Mouse (Mus musculus) right cerebral cortex, postnatal 14 days (tissue): Measurements from ENCODE around the gene Serpina1b.
"Not testable (repeated sequence)": the region's sequence is repeated elsewhere in the genome, so short reads cannot be mapped to it uniquely, and the experiment has no call there.

Source experiments
- DNase-seq: peaks from one replicate; pipeline ENCODE4 v3.0.0; 2022

The Serpina1b gene

DNA sequence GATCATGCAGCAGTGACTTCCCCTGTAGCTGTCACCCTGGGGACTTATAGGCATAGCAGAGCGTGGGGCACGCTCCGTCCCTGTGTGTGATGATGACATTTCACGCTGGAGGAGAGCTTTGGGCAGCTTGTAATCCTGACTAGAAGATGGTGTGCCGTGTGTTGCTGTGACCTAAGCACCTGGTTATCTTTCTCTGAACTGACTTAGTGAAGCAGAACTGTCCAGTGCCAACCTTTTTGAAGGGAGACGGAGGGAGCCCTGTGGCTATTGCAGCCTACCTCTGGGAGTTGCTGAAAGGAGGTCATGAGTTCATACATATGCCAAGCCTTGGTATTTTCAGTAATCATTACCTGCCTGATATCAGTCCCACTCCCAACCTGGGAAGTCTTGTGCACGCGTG lies 134.7 kb downstream of the Serpina1b start, which contains the start of gene Serpina1f:
Serpina1f (minus strand) TSS at position 101 of the 400 bp plus-strand sequence.
- no peak for DNase-seq

DNA sequence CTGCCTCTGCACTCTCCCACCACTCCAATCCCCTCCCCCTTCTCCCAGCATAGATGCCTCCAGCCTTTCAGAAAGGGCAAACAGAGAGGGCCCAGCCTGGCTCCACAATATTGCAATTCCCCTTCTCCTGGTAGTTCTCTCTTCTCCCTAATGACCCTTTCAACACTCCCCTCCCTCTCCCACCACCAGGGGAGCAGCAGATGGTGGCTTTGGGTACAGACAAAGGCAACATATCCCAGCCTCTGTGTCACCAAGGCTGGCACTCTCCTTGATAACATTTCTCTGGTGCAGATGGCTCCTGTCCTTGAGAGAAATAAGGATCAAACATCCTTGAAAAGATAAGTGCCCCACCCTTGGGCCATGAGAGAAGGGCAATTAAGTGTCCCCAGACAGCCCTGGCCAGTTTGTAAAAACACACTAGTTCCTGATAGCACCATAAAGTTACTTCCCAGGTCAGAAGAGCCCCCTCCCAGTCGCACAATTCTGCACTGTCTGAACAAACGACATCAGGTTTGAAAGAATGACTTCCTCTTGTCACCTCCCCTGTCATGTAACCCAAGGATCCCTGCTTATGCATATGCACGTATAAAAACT lies 141.9 kb downstream of the Serpina1b start:
- no peak for DNase-seq

DNA sequence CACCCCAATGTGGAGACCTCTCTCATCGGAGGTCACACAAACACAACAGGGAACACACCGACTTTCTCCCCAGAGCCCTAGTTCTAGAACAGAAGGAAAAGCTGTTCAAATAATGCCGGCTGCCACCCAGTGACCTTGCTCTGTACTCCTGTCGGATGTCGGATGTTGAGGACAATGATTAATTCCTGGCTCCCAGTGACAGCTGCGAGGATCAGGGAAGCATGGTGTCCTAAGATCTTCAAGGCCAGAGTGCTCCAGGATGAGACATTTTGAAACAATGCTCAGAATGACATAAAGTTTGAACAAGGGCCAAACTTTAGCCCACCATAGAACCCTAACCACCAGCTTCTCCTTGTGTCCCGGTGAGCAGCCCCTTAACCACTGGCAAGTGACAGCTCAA lies 143.2 kb downstream of the Serpina1b start:
- DNase-seq: no peak

DNA sequence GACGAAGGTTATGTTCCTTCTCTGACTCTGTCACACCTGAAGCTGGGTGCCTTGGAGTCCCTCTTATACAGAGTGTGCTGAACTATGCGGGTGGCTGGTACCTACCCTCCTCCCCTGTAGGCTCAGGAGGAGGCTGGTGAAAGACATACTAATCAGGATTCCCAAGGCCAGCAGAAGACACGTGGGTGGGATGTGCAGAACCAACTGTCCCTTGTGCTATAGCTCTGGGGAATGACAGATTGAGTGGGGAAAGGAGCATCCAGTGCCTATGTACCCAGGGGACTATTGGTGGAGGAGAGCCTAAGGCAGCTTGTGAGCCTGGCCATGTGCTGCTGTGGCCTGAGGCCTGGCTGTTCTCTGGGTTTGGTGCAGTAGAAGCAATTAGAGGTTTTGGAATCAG lies 144.1 kb downstream of the Serpina1b start:
- no peak for DNase-seq

DNA sequence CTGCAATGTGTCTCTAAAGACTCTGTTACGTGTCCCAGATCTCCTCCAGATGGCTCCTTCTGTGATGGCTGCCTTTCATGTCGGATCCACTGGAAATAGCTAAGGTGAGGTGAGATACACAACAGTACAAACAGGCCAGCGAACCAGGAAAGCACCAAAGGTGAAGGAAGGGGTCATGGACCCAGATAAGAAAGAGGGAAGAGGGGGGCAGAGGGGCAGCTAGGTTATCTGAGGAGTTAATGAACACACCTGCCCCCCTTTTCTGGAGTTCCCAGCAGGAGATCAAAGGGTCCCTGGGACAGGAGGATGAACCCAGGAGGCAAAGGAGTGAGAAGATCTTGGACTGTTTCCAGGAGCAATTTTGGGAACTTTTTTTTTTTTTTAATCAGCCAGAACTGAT lies 144.8 kb downstream of the Serpina1b start:
- no peak for DNase-seq

DNA sequence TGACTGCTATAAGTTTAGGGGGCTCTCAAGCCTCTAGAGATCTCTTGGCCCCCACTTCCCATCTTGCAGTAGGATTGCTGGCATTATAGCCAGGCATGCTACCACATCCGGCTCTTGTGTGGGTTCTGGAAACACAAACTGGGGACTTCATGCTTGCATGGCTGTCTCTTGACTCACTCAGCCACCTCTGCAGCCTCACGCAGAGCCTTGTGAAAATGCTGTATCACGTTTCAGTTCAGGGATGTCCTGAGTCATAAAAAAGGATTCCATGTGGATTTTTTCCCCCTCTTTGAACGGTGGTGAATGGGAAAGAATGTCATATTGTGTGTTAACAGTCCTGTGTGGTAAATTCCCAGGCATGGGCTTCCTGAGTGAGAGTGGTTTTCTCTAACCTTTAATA lies 146.4 kb downstream of the Serpina1b start:
- DNase-seq: no peak

DNA sequence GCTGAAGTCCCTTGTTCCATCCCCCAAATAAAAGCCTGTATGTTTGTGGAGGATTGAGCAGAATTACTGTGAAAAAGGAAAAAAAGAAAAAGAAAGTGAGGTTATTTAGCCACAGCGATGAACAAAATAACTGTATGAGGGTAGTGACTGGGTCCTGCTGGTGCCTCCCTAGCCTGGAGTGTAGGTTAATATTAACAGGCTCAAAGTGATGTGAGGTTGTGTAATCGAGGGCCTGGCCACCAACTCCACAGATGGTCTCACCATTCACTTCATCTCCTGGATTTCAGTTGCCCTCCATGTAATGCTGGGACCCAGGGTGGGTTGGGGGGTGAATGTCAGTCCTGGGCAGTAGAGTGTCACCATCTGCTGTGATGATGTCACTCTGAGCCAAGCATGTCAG lies 148.4 kb downstream of the Serpina1b start:
- DNase-seq: no peak

DNA sequence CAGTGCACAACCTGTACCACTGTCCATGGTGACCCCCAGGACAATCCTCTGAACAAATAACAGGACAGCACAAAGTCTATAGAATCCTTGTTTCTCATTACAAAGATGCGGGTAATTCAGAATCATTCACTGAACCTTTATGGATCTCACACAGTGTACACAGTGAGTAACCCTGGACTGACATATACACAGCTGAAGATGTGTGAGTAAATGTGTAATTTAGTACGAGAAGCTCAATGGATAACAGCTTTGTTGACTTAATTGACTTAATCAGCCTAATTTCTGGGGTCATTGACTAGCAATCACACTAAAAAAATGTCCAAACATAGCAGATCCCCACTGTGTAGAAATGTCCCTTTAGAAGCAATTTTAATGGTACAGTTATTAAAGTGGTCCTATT lies 149.0 kb downstream of the Serpina1b start:
- no peak for DNase-seq

DNA sequence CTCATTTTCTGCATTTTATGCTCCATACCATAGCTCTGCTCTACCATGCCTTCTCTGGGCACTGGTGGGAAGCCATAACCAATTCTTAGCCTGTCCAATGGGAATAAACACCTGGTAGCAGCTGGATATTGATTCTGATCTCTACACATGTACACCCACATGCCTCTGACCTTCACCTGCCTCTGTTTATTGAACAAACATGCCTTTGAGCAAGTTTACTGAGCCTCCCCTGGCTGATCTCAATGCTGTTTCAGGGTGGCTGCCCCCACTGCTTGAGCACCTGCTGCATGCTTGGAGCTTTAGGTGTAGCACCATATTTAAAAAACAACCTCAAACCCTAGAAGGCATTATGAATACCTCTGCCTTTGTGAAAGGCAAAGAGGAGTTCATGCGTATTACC lies 150.3 kb downstream of the Serpina1b start:
- not testable (repeated sequence) for DNase-seq
